Mouse (Mus musculus) heart, adult 11 months (tissue): ENCODE measurements around the gene Klk5.

ENCODE experiments used
- DNase-seq: peaks from one replicate; pipeline ENCODE4 v3.0.0; 2022

The Klk5 gene

DNA sequence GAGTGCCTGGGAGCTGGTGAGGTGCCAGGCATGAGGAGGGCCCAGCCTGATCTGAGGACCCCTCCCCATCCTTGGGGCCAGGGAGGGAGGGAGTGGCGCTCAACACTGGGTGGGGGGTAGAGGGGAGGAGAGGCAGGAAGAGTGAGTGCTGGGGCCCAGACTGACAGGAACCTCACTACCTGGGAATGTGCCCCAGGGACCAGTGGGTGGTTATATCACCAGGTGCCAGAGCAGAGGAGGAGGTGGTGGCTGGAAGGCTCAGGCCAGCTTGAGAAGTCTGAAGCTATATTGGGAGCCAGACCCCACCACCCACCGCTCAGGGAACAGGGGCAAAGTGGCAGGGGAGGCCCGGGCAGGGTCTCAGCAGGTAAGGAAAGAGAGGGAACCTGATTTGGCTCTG is at the start of gene Klk5:
TSS of gene Klk5 (plus strand) at position 271 of the 400 bp plus-strand sequence.
- peak; percentile 77 for DNase-seq

DNA sequence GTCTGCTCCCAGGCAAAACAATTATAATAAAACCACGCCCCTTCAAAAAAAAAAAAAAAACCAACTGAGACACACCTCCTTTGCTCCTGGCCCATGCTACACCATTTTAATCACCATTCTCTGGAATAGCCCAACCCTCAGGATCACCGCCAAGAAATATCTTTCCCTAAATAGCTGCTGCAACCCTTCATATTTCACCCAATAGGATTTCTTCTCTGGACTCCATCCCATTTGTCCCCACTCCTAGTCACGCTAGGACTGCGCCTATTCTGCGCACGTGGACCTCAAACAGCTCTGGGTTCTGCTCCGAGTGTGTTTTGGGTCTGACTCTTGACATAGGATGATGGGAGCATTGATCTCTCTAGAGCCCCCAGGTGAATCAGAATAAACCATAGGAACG is 45.4 kb upstream of the Klk5 start:
- no peak for DNase-seq

- no peak for DNase-seq
Observed at GRCm38 (mm10) chr7:43797333-43797769, 44.4 kb upstream of the Klk5 start, which contains the start of gene Klk8. Gene Klk8 (plus strand): TSS chr7:43797577.

DNA sequence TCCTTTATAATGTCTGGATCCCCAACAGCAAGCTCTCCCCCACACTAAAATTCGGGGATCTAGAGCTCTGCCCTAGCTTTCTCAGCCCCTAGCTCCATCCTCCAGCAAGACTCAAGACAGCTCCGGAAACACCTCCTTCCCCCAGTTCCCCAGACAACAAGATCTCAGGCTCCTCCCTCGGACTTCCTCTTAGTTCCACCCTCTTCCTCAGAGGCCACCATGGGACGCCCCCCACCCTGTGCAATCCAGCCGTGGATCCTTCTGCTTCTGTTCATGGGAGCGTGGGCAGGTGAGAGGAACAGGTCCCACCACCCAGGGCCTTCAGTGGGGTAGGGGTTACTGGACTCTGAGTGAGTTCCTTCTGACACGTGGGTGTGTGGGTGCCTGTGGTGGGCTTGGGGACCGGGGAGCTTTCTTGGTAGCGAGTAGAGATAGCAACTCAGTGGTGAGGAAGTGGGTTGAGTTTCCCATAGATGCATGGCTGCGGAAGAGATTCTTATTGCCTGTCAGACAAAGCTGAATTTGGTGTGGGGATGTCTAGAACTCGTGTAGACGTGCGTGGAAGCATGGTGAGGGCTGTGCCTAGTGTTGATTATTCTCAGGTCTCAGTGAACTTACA is 43.8 kb upstream of the Klk5 start:
- peak; percentile 96 for DNase-seq

DNA sequence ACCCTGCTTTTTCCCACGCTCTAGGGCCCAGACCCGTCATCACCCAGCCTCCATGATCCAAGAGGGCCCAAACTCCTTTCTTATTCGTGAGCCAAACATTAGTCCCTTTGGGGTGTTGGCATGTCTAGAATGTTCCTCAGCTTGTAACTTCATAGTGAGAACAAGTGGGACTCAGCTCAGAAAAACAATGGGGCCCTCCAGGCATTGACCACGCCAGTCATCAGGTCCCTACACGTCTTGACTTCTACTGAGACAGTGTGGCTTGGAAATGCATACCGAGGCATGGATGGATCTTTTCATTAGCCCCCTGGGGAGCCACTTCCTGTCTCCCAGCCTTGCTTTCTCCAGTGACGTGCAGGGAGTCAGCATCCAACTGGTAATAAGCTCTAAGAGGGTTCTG is 41.9 kb upstream of the Klk5 start:
- DNase-seq, result no peak

DNA sequence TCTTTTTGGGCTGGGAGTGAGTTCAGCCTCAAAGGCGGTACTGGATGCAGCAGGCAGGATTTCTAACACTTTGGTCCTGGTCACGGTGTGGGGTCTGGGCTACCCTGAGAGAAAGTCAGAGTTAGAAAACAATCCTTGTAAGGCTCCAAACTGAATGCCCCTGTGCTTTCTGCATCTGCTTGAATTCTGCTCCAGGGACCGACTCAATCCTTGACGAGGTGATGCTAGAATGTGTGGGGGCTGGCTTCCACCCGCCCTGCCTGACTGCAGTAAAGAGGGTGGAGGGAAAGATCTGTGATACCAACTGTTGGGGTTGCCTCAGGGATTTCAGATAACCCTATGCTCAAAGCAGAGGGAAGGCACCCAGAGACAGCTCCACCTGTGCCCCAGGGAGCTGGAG is 30.8 kb upstream of the Klk5 start, which contains the start of gene Klk7:
TSS of gene Klk7 (plus strand) at position 301 of the 400 bp plus-strand sequence.
- DNase-seq, result no peak

- DNase-seq, result peak; percentile 82
Observed at GRCm38 (mm10) chr7:43815211-43815610, 26.6 kb upstream of the Klk5 start.

DNA sequence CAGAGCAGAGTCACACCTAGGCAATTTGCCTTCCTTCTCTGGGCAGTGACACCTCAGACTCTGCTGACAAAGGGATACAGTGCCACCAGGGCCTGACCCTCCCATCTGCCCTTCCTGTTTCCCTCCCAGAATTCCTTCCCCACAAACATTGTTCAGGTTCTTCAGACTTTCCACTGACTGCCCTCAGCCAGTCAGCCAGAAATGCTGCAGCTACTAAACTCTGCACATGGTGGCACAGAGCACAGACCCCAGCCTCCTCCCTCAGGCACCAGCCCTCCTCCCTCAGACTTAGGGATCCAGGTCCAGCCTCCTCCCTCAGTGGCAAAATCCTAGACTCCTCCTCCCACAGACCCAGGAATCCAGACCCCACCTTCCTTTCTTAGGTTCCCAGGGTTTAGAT is 25.0 kb upstream of the Klk5 start:
- DNase-seq, result no peak

DNA sequence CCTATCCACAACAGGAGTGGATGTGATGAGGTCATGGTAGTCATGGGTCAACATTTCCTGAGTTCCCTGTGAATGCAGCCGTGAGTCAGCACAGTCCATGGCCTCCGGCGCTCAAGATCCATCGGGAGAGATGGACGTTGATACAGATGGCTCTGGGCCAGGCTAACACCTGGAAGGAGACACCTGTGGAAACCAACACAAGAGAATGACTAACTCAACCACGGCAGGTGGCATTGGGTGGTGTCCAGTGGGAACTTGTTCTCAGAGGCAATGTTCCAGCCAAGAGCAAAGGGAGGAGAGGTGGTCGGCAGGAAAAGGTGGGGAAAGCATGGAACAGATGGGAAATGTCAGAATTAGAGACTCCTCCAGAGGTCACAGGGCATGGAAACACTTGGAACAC is 20.2 kb upstream of the Klk5 start:
- peak; percentile 81 for DNase-seq

- DNase-seq, result peak; percentile 62
Observed at GRCm38 (mm10) chr7:43824199-43824598, 17.6 kb upstream of the Klk5 start, which contains the start of gene Klk6. Gene Klk6 (plus strand): TSS chr7:43824499.

GRCm38 (mm10) chr7:43826056-43826455 is 15.7 kb upstream of the Klk5 start:
- peak; percentile 73 for DNase-seq

- peak; percentile 41 for DNase-seq
Observed at GRCm38 (mm10) chr7:43827706-43828105, 14.1 kb upstream of the Klk5 start.

- DNase-seq, result peak; percentile 71
Observed at GRCm38 (mm10) chr7:43829006-43829405, 12.8 kb upstream of the Klk5 start.

GRCm38 (mm10) chr7:43843801-43844200 is 2.0 kb downstream of the Klk5 start:
- peak; percentile 80 for DNase-seq

GRCm38 (mm10) chr7:43851616-43852015 is 9.8 kb downstream of the Klk5 start:
- peak; percentile 74 for DNase-seq

DNA sequence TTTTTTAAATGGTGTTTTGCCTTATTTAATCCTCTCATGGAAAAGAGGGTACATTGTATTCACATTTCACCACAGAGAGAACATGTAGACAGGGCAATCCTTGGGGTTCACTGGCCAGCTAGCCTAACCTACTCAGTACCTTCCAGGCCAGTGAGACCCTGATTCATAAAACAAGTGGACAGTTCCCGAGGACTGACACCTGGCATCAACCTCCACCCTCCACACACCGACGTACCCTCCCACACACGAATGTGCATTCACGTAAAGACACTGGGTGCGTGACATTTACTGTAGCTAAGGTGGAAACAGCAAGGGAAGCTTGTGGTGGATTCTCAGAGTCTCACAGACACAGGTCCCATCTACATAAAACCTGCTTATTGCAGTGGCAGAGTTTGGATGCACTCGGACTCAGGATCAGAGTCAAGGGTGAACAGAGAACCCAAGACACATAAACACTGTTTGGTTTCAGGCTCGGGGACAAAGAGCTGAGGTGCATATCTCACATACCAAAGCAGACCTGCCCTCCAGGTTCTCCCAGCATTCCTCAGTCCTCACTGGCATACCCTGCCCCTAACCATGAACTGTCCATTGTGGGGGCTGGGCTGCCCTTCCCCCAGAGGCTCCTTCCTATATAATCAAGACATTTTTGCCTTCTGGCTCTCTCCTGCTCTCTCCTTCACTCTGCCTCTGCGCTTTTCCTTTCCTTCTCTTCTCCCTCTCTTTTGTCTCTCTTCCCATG is 13.0 kb downstream of the Klk5 start:
- DNase-seq, result peak; percentile 82

GRCm38 (mm10) chr7:43855709-43856108 is 13.9 kb downstream of the Klk5 start:
- no peak for DNase-seq

DNA sequence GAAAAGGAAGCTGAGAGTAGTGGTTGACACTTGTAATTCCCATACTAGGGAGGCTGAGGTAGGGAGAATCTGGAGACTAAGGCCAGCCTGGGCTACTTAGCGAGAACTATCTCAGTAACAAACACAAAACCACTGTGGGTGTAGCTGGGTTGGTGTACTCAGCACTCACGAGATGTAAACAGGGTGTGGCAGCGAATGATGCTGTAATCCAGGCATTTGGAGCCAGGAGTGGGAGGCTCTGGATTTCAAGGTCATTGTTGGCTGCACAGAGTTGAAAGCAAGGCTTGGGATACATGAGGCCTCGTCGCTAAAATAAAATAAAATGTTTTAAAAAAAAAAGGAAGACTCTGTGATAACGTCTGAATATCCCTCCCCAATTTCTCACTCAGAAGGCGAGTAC is 14.5 kb downstream of the Klk5 start:
- DNase-seq, result peak; percentile 51

- DNase-seq, result no peak
Observed at GRCm38 (mm10) chr7:43857501-43857900, 15.7 kb downstream of the Klk5 start.

- DNase-seq, result peak; percentile 54
Observed at GRCm38 (mm10) chr7:43860411-43860810, 18.6 kb downstream of the Klk5 start.

- DNase-seq, result no peak
Observed at GRCm38 (mm10) chr7:43873237-43873636, 31.5 kb downstream of the Klk5 start.

GRCm38 (mm10) chr7:43873674-43874073 is 31.9 kb downstream of the Klk5 start:
- no peak for DNase-seq

DNA sequence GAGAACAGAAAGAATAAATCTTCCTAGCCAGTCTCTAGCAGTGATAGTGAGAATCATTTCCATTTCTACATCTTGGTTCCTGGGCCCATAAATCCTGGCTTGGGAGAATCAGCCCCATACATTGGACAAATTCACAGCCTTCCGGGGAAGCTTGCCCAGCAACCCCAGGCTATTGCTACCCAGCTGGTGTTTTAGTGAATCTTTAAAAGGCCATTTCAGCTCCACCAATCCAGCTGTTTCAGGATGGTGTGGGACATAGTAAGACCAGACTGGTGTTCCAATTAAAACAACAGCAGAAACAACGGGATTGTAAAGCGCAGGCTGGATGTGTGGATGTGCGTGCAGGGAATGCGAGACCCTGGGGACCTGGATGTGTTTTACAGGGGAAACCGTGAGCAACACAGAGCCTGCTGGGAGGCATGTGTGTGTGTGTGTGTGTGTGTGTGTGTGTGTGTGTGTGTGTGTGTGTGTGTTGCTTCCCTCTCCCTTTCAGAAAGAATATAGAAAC is 33.2 kb downstream of the Klk5 start:
- no peak for DNase-seq

GRCm38 (mm10) chr7:43876444-43876843 is 34.7 kb downstream of the Klk5 start:
- no peak for DNase-seq
